Mouse (Mus musculus): ENCODE measurements around the gene Vmn1r188.

DNA sequence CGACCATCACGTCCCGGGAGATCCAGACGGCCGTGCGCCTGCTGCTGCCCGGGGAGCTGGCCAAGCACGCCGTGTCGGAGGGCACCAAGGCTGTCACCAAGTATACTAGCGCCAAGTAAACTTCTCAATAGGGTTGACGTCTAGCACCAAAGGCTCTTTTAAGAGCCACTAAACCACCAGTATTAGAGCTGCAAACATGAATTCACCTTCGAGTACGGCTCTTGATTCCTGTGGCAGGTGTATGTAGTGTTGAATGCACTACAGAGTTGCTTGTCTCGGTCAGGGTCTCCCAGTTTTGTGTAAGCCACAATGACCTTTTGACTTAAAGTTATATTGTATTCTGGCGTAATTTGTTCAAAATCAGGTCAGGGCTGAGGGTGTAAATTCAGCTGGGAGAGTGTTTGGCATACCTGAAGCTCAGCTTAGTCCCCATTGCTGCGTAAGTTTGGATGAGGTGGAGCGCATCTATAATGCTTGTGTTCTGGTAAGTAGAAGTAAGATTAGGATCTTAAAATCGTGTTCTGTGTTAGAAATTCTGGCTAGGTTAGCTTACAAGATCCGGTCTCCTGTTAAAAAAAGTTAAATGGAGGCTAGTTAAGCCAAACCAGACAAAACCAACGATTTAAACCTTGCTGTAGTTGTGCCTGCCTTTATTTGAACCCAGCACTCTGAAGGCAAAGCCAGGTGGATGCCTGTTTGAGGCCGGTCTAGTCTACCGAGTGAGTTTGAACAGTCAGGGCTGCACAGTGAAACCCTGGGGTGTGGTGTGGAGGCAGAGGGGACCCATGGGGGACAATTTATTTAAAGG lies 47.9 kb upstream of the Vmn1r188 start:
- TF ChIP-seq POLR2A (IDR thresholded peaks at IDR 0.05; ENCODE audit: insufficient read length, low read depth) (no peak), SRF (IDR thresholded peaks at IDR 0.05; ENCODE audit: control insufficient read depth, insufficient read length, low read depth) (no peak), MYOD1 (IDR thresholded peaks at IDR 0.05; ENCODE audit: control insufficient read depth in 1 of 3, insufficient read length in 2 of 3, low read depth in 2 of 3) (no peak), MAX (IDR thresholded peaks at IDR 0.05; ENCODE audit: low read depth) (no peak)
